Mouse (Mus musculus) thymus, adult 2 months (tissue): ENCODE data around the gene Gm5737.

ENCODE experiments used
- CTCF ChIP-seq: fragments of 200-500 bp; IDR thresholded peaks from 2 replicates; pipeline ENCODE4 v1.5.1; 2012; ENCODE audit warnings: mild to moderate bottlenecking, control low read depth, low read length, moderate library complexity, borderline replicate concordance; ENCODE audit not compliant: control insufficient read depth, poor library complexity, insufficient read depth; ENCODE audit errors: extremely low read depth
- POLR2A ChIP-seq: fragments of 200-500 bp; IDR thresholded peaks from 2 replicates; pipeline ENCODE4 v1.6.1; 2012; ENCODE audit warnings: mild to moderate bottlenecking, low read length, control low read depth, moderate library complexity; ENCODE audit not compliant: control insufficient read depth, poor library complexity, insufficient read depth; ENCODE audit errors: extremely low read depth

DNA sequence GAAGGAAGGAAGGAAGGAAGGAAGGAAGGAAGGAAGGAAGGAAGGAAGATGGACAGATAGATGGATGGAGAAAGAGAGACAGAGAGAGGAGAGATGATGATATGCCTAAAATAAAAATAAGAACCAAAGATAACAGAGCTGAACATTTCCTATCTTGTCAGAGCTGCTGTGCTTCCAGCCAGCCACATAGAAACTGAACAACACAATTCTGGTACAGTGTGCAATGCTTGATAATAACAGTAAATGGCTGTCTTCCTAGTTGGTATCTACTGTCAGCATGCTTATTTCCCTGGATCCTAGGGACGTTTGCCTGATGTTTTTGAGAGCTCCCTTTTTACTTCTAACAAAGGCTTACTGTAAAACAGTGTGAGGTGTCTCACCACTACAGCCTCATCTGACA, 40.8 kb upstream of the Gm5737 start:
- TF ChIP-seq POLR2A: no peak
- no peak for TF ChIP-seq CTCF
